Mouse (Mus musculus) heart, postnatal 0 days (tissue): ENCODE measurements around the gene Lama5. TPM values are rescaled to one million over a fixed set of nuclear protein-coding genes. Genes with fewer than 3 reads are reported as not detected.

Source experiments
- ATAC-seq: fragments of 200-750 bp; cut with Nextera tagmentation; 2 replicates; pipeline ENCODE4 v1.8.0; 2017; ENCODE audit warnings: low read depth, moderate number of reproducible peaks, moderate library complexity; ENCODE audit not compliant: insufficient read depth
- DNase-seq: peaks from one replicate; pipeline ENCODE4 v3.0.0-alpha.2; 2016; ENCODE audit warnings: low spot score
- H3K27ac ChIP-seq: fragments of 300-500 bp; sonication (generic); 2 replicates; pipeline ENCODE4 v1.5.1; 2014; ENCODE audit warnings: low read depth, mild to moderate bottlenecking
- H3K27me3 ChIP-seq: fragments of 300-500 bp; sonication (generic); 2 replicates; pipeline ENCODE4 v1.6.1; 2014; ENCODE audit warnings: low read length, mixed read lengths; ENCODE audit not compliant: control insufficient read depth, insufficient read depth
- H3K36me3 ChIP-seq: fragments of 300-500 bp; sonication (generic); replicated peaks from 2 replicates; pipeline ENCODE4 v1.6.1; 2014; ENCODE audit warnings: low read length, mixed read lengths; ENCODE audit not compliant: control insufficient read depth, insufficient read depth
- H3K4me1 ChIP-seq: fragments of 300-500 bp; sonication (generic); 2 replicates; pipeline ENCODE4 v1.6.1; 2014; ENCODE audit warnings: antibody characterized with exemption; ENCODE audit not compliant: control insufficient read depth, insufficient read depth
- H3K4me2 ChIP-seq: fragments of 300-500 bp; sonication (generic); 2 replicates; pipeline ENCODE4 v1.6.1; 2014; ENCODE audit warnings: low read depth, mild to moderate bottlenecking, low read length, moderate library complexity
- H3K4me3 ChIP-seq: fragments of 300-500 bp; sonication (generic); 2 replicates; pipeline ENCODE4 v1.5.1; 2014; ENCODE audit warnings: low read depth, low read length
- H3K9ac ChIP-seq: fragments of 300-500 bp; sonication (generic); replicated peaks from 2 replicates; pipeline ENCODE4 v1.6.1; 2014; ENCODE audit warnings: low read depth, low read length, mixed read lengths
- H3K9me3 ChIP-seq: fragments of 300-500 bp; sonication (generic); replicated peaks from 2 replicates; pipeline ENCODE4 v1.6.1; 2016; ENCODE audit warnings: low read length; ENCODE audit not compliant: control insufficient read depth
- CTCF ChIP-seq: IDR thresholded peaks from 2 replicates; pipeline ENCODE4 v1.5.1; 2016; ENCODE audit warnings: antibody characterized with exemption, control low read depth, low read depth
- EP300 ChIP-seq: IDR thresholded peaks from 2 replicates; pipeline ENCODE4 v1.6.1; 2016; ENCODE audit warnings: antibody characterized with exemption, low read depth
- WGBS: fragments of 180-500 bp; shearing (Covaris S2); extraction: QIAGEN DNeasy Blood & Tissue Kit; methylation state at CpG from one replicate; pipeline ENCODE4 v1.1.7; 2014; 5-methylcytosine and 5-hydroxymethylcytosine counted together
- polyA plus RNA-seq: library from polyadenylated mRNA; unstranded; fragments of >200 nt; fragmentation: Nextera tagmentation; extraction: Ambion mirVana; gene quantifications from 2 replicates; pipeline ENCODE4 v1.2.1, GENCODE M21; 2015
- total RNA-seq: library from RNA; depleted of rRNA; stranded (reverse); fragments of >200 nt; gene quantifications from 2 replicates; pipeline ENCODE4 v1.2.3, GENCODE M21; 2014; ENCODE audit warnings: low replicate concordance

Lama5 gene
- total and polyA plus RNA-seq, 2 experiments from 2014 or later, result 16.9 to 95.7 TPM

DNA sequence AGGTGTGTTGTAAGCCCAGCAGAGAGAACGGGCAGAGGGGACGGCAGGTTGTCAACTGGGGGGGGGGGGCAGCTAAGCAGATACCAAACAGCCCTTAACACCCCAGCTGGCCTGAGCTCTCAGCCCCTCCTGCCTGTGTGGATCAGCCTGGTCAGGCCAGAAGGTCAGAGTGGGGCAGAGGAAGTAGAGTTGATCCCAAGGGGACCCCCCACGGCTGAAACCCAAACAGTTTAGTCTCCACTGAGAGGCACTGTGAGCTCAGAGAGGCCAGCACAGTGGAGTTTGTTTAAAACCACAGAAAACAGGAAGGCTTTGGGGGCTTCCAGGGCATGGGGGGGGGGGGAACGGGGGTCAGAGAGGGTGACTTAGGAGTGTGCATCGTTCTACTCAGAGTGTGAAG lies 8.7 kb downstream of the Lama5 start:
- Histone ChIP-seq H3K36me3 (0 out of 2 replicates have a peak, but pooled peaks cover 3% of the 10 kb centered on the region), H3K4me2 (no peak overlapping the region), H3K9ac (no peak overlapping the region), H3K27me3 (no peaks in the 10 kb centered on the region), H3K27ac (no peak overlapping the region), H3K9me3 (peaks cover 3% of the 10 kb centered on the region; the same call in 1 of the 2 replicates), H3K4me3 (no peak overlapping the region), H3K4me1 (peaks cover 50% of the 10 kb centered on the region)
- TF ChIP-seq EP300, result no peak
- TF ChIP-seq CTCF, result no peak
- 54% methylated on average over 5 of the region's 5 CpGs for WGBS
- ATAC-seq, result no peak
- no peak for DNase-seq

DNA sequence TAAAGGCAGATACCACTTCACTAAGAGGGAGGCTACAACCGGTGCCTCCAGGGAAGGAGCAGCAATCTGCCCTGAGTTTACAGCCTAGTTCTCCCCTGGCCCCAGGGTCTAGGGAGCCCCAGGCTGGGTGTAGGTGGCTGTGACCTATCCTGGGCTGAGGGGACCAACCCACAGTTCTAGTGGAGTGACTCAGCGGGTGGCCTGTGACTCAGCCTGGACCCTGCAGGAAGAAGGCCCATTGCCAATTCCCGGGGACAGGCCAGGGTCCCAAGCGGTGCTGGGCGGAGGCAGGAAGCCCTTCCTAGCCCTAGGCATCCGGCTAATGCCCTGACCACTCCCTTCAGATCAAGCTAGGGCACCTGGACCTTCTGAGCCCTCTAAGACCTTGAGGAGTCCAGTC lies 9.7 kb downstream of the Lama5 start:
- H3K27me3 ChIP-seq, result no peaks in the 10 kb centered on the region
- H3K4me2 ChIP-seq, result no peak overlapping the region
- no peak overlapping the region for H3K4me3 ChIP-seq
- peaks cover 45% of the 10 kb centered on the region for H3K4me1 ChIP-seq
- peaks cover 3% of the 10 kb centered on the region; the same call in 1 of the 2 replicates for H3K9me3 ChIP-seq
- DNase-seq (peak; percentile 41), ATAC-seq (peak; percentile 46)
- no peaks in the 10 kb centered on the region for H3K36me3 ChIP-seq
- no peak overlapping the region for H3K9ac ChIP-seq
- TF ChIP-seq EP300 (no peak), CTCF (no peak)
- 47% methylated on average over 6 of the region's 6 CpGs for WGBS
- H3K27ac ChIP-seq, result 0 out of 2 replicates have a peak overlapping the region, but pooled peaks have one; percentile 0

DNA sequence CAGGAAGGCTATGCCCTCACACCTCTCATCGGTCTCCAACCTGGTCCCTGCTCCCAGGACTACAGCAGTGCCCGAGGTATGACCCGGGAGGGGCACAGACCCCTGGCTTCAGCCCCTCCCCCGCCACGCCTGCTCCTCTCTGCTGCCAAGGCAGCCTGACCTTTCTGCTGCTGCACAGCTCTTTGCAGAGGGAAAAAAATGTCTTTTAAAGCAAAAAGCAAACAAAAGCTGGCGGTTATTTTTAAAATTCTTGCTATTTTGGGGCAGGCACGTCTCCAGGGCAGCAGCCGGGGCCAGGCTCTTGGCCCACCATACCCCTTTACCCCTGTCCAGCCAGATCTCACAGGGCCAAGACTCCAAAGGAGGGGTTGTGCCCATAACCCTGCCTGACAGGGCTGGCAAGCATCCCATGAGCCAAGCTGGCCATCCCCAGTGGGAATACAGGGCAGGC lies 10.6 kb downstream of the Lama5 start:
- H3K4me1 ChIP-seq, result peaks cover 45% of the 10 kb centered on the region
- peak overlapping the region; percentile 29; the same call in 1 of the 2 replicates for H3K9ac ChIP-seq
- ATAC-seq, result no peak
- WGBS, result 43% methylated on average over 8 of the region's 8 CpGs
- no peak for DNase-seq
- H3K27ac ChIP-seq, result peak overlapping the region; percentile 15
- TF ChIP-seq CTCF (no peak), EP300 (no peak)
- no peak overlapping the region for H3K4me3 ChIP-seq
- H3K4me2 ChIP-seq, result no peak overlapping the region
- peaks cover 3% of the 10 kb centered on the region; the same call in 1 of the 2 replicates for H3K9me3 ChIP-seq
- no peaks in the 10 kb centered on the region for H3K36me3 ChIP-seq
- no peaks in the 10 kb centered on the region for H3K27me3 ChIP-seq

DNA sequence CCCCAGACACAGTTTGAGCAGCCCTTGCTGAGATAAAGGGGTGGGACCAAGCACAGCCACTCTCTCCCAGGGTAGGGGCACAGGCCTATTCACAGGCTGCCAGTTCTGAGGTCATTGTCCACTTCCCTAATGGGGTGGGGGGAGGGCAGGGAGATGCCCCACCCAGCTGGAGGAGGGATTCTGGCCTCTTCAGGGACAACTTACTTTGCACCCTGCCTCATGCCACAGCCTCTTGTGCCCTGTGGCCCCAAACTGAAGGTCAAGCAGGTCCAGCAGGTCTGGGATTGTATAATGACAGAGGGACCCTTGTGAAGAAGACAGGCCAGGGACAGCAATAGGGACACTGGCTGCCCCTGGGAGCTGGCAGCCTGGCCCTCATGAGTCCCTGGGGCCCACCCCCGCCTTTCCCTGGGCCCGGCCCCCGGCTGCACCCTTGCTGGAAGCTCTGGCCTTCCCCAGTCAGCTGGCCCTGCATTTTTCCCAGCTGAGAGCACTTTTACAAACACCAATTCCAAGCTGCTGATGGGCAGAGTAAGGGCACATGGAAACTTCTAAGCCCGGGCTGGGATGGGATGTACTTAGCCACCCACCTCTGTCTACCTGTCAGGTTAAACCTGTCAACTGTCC lies 11.2 kb downstream of the Lama5 start:
- Histone ChIP-seq H3K4me3 (no peak overlapping the region), H3K27me3 (no peaks in the 10 kb centered on the region), H3K27ac (peak overlapping the region; percentile 15), H3K36me3 (no peaks in the 10 kb centered on the region), H3K4me2 (no peak overlapping the region), H3K9me3 (peaks cover 3% of the 10 kb centered on the region; the same call in 1 of the 2 replicates), H3K9ac (peak overlapping the region; percentile 29; the same call in 1 of the 2 replicates), H3K4me1 (peaks cover 45% of the 10 kb centered on the region)
- peak; percentile 20; the same call in 1 of the 2 replicates for ATAC-seq
- no peak for DNase-seq
- TF ChIP-seq CTCF, result no peak
- no peak for TF ChIP-seq EP300
- WGBS, result 30% methylated on average over 4 of the region's 4 CpGs

DNA sequence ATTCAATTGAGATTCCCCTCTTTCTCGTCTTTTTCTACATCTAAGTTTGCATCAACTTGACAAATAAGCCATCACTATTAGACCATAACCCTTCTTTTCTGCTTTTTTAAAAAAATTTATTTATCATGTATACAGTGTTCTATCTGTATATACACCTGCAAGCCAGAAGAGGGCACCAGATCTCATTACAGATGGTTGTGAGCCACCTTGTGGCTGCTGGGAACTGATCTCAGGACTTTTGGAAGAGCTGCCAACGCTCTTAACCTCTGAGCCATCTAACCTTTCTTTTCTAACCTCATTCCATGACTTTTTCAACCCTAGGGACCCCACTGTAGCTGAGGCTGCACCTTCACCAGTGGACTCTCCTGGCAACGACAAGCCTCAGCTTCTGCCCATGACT lies 13.4 kb downstream of the Lama5 start:
- Histone ChIP-seq H3K4me3 (no peak overlapping the region), H3K9me3 (peaks cover 3% of the 10 kb centered on the region; the same call in 1 of the 2 replicates), H3K4me1 (peaks cover 25% of the 10 kb centered on the region), H3K27me3 (no peaks in the 10 kb centered on the region), H3K4me2 (no peak overlapping the region), H3K9ac (no peak overlapping the region), H3K27ac (no peak overlapping the region), H3K36me3 (no peaks in the 10 kb centered on the region)
- DNase-seq (no peak), ATAC-seq (no peak)
- TF ChIP-seq CTCF (peak; percentile 15; the same call in 1 of the 2 replicates), EP300 (no peak)
- 92% methylated on average over 3 of the region's 3 CpGs for WGBS
